Mouse (Mus musculus) cerebral cortex, adult 2 months (tissue): Measurements from ENCODE around the gene Vmn1r77.

Experiments used
- WGBS: fragments of 180-500 bp; shearing (Covaris S2); methylation state at CpG from one replicate; pipeline ENCODE4 v1.1.7; 2018; 5-methylcytosine and 5-hydroxymethylcytosine counted together

The Vmn1r77 gene

GRCm38 (mm10) chr7:12036452-12036851 is at the start of gene Vmn1r77:
Gene Vmn1r77 (plus strand): TSS chr7:12036752.

GRCm38 (mm10) chr7:12011491-12011890 is 25.1 kb upstream of the Vmn1r77 start:
- 95% methylated on average over 5 of the region's 5 CpGs for WGBS

GRCm38 (mm10) chr7:12012392-12012791 is 24.2 kb upstream of the Vmn1r77 start:
- 91% methylated on average over 3 of the region's 3 CpGs for WGBS

GRCm38 (mm10) chr7:12013106-12013505 is 23.4 kb upstream of the Vmn1r77 start:
- WGBS = 82% methylated on average over 4 of the region's 4 CpGs

GRCm38 (mm10) chr7:12017829-12018228 is 18.7 kb upstream of the Vmn1r77 start:
- 83% methylated on average over 2 of the region's 2 CpGs for WGBS

- WGBS = 64% methylated on average over 2 of the region's 2 CpGs
Observed at GRCm38 (mm10) chr7:12040664-12041063, 4.1 kb downstream of the Vmn1r77 start.
